ENCODE assay signal across 18 mouse cellular contexts in genomic region chr2:137644160-137644559, GRCm38 (mm10).
"Had no signal": no experiment of that assay in that cellular context is flagged by ENCODE, and none has a peak within 500 bp of the region (broad histone marks: within the 10 kb centered on the region; RNA-seq: fewer than 3 reads in every experiment).

No protein-coding gene starts in this region.

- H3K27me3 ChIP-seq: limb, embryonic 12.5 days; limb, embryonic 15.5 days; lung, embryonic 15.5 days; stomach, embryonic 15.5 days had no signal

- ATAC-seq: liver, postnatal 0 days had no signal

- H3K4me2 ChIP-seq: limb, embryonic 12.5 days; limb, embryonic 15.5 days; liver, embryonic 11.5 days; lung, embryonic 15.5 days; midbrain, embryonic 11.5 days; stomach, embryonic 15.5 days had no signal

- H3K27ac ChIP-seq: limb, embryonic 12.5 days; limb, embryonic 15.5 days; liver, embryonic 14.5 days; lung, embryonic 15.5 days; stomach, embryonic 15.5 days had no signal

- H3K9me3 ChIP-seq: limb, embryonic 12.5 days; limb, embryonic 15.5 days; lung, embryonic 15.5 days; stomach, embryonic 15.5 days had no signal

- H3K9ac ChIP-seq: limb, embryonic 12.5 days; limb, embryonic 15.5 days; liver, embryonic 14.5 days; liver, postnatal 0 days; lung, embryonic 15.5 days; stomach, embryonic 15.5 days had no signal

- H3K4me1 ChIP-seq: limb, embryonic 12.5 days; limb, embryonic 15.5 days; lung, embryonic 15.5 days; stomach, embryonic 15.5 days had no signal

- DNase-seq: kidney, adult 18-20 months; kidney, postnatal 14 days; kidney, postnatal 4 days; left cerebral cortex, postnatal 4 days; liver, postnatal 0 days; lung, postnatal 10 days; lung, postnatal 4 days; midbrain, embryonic 14.5 days; right cerebral cortex, postnatal 25 days; spleen, adult 18-20 months; thymus, postnatal 36 days had no signal

- H3K4me3 ChIP-seq: limb, embryonic 12.5 days; limb, embryonic 15.5 days; lung, embryonic 15.5 days; stomach, embryonic 15.5 days had no signal

- H3K36me3 ChIP-seq: limb, embryonic 12.5 days; limb, embryonic 15.5 days; lung, embryonic 15.5 days; stomach, embryonic 15.5 days had no signal
